Mouse (Mus musculus) brain, embryonic 14.5 days (tissue): ENCODE data around the gene Zzz3. TPM values are rescaled to one million over a fixed set of nuclear protein-coding genes. Genes with fewer than 3 reads are reported as not detected.

ENCODE experiments used
- DNase-seq: peaks from one replicate; pipeline ENCODE4 v3.0.0-alpha.2; 2011; ENCODE audit warnings: low read depth
- CTCF ChIP-seq: fragments of 200-500 bp; IDR thresholded peaks from 2 replicates; pipeline ENCODE4 v1.5.1; 2012; ENCODE audit warnings: inconsistent platforms, mild to moderate bottlenecking, moderate library complexity, borderline replicate concordance; ENCODE audit not compliant: insufficient read depth, insufficient read length; ENCODE audit errors: extremely low read depth
- POLR2A ChIP-seq: fragments of 200-500 bp; IDR thresholded peaks from 2 replicates; pipeline ENCODE4 v1.6.1; 2012; ENCODE audit warnings: mild to moderate bottlenecking, inconsistent platforms, borderline replicate concordance; ENCODE audit not compliant: poor library complexity, insufficient read depth, insufficient read length, severe bottlenecking; ENCODE audit errors: extremely low read depth
- polyA plus RNA-seq: library from polyadenylated mRNA; depleted of rRNA; stranded (reverse); fragments of >200 nt; gene quantifications from 2 replicates; pipeline ENCODE4 v1.2.3, GENCODE M21; 2012

Zzz3 gene
- polyA plus RNA-seq, 1 experiment = 33.7 TPM

- TF ChIP-seq CTCF (no peak), POLR2A (no peak)
- no peak for DNase-seq
Observed at GRCm38 (mm10) chr3:152359151-152359550, 36.1 kb upstream of the Zzz3 start.

DNA sequence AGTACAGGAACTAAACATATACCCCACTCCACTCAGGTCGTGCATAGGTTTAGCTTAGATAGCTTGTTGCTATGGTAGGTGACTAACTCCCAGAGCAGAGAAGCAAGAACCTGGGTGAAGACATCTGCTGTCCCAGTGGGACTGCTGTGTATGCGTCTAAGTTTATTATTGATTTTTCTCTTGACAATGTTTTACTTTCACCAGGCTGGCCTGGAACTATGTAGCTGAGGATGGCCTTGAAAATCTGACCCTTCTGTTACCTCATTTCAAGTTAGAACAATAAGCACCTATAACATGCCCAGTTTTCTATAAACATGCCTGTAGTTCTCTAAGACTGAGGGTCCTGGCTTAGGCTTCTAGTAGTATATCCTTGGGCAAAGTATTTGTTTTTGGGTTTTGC is 31.1 kb upstream of the Zzz3 start:
- no peak for DNase-seq
- TF ChIP-seq POLR2A = no peak
- no peak for TF ChIP-seq CTCF

DNA sequence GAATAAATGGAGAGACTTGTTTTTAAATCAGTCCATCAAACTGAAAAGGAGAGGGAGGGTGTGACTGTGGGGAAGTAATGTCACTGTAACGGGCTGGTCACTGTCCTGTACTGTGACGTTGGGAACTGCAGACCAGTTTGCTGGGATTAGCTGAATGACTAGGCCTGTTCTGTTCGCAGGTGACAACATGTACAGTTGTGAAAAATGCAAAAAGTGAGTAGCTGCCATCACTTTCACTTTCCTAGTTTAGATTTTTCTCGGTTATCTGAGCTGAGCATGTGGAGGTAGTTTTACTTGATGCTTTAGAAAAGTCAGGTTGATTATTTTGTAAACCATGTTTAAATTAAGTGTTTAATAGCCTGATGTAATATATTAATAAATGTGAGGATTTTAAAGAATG is 19.2 kb upstream of the Zzz3 start:
- DNase-seq = no peak
- no peak for TF ChIP-seq CTCF
- no peak for TF ChIP-seq POLR2A

DNA sequence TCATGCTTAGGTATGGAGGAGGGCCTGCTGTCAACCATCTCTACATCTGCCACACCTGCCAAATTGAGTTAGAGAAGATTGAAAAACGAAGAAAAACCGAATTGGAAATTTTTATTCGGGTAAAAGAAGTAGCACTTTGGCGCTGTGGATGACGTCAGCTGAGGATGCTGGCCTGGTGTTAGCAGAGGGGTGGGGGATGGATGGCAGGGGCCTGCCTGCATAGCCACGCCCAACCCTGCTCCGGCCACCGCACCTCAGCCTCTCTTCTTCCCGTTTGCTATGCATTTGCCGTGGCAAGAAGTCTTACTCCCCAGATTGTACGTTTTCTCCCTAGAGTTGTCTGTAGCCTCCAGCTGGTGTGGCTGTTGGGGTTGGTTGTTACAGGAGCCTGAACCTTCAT is 11.2 kb upstream of the Zzz3 start:
- no peak for TF ChIP-seq POLR2A
- TF ChIP-seq CTCF = no peak
- DNase-seq = no peak

DNA sequence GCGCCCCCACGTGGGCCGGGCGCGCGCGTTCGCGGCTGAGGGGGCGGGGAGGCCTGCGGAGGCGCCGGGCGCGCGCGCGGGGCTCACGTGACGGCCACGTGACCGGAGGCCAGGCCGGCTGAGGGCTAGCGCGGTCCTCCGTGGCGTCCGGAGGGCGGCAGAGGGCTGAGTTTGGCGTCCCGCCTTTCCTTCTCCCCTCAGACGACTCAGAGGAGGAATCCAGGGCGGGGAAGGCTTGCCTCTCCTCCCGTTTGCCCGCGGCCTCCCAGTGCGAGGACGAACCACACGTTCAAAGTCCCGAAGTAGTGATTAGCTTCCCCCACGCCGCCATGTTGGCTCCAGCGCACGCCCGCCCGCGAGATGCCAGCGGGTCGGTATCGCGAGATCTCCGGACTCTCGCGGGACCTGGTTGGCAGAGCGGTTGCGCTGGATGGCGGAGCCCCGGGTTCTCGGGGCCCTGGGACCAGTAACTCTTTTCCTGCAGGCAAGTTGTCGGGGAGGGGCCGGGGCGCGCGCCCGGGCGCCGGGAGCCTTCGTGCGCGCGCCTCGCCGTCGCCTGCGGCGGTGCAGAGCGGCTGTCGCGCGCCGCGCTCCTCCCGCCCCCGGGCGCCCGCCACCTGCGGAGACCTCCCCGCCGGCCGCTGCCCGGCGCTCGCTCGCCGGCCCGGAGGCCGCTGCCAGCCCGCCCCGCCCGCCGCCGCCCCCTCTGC is 1.2 kb downstream of the Zzz3 start:
- peak; percentile 98 for DNase-seq
- no peak for TF ChIP-seq CTCF
- peak; percentile 92 for TF ChIP-seq POLR2A

DNA sequence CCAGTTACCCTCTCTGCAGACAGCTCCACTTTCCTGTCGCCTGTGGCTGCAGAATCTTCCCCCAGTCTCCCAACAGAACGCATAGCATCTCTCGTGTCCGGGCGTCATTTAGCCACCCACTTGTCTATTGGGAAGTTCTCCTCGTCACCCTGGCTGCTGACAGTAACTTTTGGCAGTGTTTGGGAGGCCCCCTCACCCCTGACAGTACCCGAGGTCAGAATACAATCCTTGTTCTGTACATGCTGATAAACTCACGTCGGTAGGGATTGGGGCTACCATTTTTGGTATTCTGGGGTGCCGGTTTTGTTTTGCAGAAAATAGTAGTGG is 1.7 kb downstream of the Zzz3 start:
- DNase-seq = no peak
- TF ChIP-seq CTCF (no peak), POLR2A (no peak)

DNA sequence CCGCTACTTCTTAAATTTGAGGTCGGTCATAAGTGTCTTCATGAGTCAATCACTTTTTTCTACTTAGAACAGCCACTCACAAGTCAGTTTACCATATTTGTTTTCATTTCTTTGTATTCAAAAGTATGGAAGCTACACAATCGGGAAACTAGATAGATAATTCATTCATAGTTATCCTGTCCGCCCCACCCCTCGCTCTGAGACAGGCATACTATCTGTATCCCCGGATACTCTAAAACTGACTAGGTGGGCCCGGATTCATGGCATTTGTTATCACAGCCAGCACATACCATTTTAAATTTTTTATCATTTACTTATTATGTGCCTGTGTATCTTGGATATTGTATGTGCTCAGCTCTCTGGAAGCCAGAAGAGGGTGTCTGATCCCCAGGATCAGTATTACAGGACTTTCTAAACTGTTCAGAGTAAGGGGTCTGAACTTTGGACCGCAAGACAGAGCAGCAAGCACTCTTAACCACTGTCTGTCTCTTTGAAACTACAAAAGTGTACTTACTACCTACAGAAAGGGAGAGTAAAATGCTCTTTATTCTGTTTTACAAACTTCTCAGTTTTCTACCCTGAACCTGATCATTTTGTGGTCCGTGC is 2.2 kb downstream of the Zzz3 start:
- DNase-seq = no peak
- no peak for TF ChIP-seq POLR2A
- no peak for TF ChIP-seq CTCF

DNA sequence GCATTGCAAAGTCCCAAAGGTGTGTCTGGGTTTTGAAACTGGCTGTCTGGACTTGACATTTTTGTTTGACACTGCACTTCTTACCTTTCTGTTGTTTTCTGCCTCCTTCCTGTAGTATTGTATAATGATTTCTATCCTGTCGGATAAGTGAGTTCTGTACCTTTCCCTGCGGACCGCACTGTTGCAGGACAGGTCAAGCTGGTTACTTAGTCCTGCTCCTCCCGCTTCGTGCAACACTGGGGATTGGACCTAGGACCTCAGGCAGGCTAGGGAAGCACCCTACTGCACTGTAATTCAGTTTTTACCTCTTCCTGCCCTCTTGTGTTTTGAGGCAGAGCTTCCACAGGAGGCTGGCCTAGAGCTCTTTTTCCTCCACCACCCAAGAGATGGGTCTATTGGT is 5.2 kb downstream of the Zzz3 start:
- TF ChIP-seq CTCF = no peak
- TF ChIP-seq POLR2A = no peak
- no peak for DNase-seq

GRCm38 (mm10) chr3:152400875-152401274 is 5.6 kb downstream of the Zzz3 start:
- DNase-seq = no peak
- TF ChIP-seq POLR2A (no peak), CTCF (no peak)

GRCm38 (mm10) chr3:152401964-152402670 is 6.8 kb downstream of the Zzz3 start:
- TF ChIP-seq CTCF (no peak), POLR2A (no peak)
- DNase-seq = peak; percentile 23

GRCm38 (mm10) chr3:152402671-152403066 is 7.4 kb downstream of the Zzz3 start:
- TF ChIP-seq CTCF (no peak), POLR2A (no peak)
- DNase-seq = no peak

- no peak for DNase-seq
- TF ChIP-seq CTCF = no peak
Observed at GRCm38 (mm10) chr3:152403827-152404226, 8.6 kb downstream of the Zzz3 start.

DNA sequence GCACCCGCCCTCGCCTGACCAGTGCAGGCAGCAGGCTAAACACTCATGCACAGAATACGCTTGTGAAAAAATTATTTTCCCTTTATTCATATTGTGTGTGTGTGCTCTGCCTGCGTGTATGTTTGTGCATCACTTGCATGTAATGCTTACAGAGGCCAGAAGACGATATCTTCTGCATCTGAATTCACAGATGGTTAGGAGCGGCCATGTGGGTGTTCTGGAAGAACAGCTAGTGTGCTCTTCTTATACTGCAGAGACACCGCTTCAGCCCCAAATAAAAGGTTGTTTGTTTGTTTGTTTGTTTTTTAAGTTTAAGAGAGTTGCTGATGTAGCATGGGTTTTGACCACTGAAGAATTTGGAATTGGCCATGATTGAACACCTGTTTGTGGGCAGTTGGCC is 10.1 kb downstream of the Zzz3 start:
- no peak for DNase-seq
- TF ChIP-seq CTCF = no peak
- TF ChIP-seq POLR2A = no peak
